Mouse (Mus musculus) natural killer cell, adult 2 months (primary cell): ENCODE results near the gene Ccdc69.
"Not testable (repeated sequence)": the region's sequence is repeated elsewhere in the genome, so short reads cannot be mapped to it uniquely, and the experiment has no call there.

Experiments
- DNase-seq, 2 experiments: peaks; one replicate each; pipeline ENCODE4 v3.0.0; 2022; ENCODE audit warnings: low spot score in 2 of 2

Gene Ccdc69

GRCm38 (mm10) chr11:55096731-55097462, 19.0 kb upstream of the Ccdc69 start:
- no peak for DNase-seq

DNA sequence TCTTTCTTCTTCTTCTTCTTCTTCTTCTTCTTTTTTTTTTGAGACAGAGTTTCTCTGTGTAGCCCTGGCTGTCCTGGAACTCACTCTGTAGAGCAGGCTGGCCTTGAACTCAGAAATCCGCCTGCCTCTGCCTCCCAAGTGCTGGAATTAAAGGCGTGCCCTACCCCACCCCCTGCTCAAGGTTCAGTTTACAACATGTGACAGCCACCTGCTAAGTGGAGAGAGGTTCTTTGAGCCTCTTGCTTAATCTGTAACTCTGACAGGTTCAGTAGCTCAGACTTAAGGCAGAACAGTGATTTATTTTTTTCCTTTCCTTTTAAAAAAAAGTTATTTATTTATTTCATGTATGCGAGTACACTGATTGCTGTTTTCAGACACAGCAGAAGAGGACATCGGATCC, 18.4 kb upstream of the Ccdc69 start:
- not testable (repeated sequence) for DNase-seq

DNA sequence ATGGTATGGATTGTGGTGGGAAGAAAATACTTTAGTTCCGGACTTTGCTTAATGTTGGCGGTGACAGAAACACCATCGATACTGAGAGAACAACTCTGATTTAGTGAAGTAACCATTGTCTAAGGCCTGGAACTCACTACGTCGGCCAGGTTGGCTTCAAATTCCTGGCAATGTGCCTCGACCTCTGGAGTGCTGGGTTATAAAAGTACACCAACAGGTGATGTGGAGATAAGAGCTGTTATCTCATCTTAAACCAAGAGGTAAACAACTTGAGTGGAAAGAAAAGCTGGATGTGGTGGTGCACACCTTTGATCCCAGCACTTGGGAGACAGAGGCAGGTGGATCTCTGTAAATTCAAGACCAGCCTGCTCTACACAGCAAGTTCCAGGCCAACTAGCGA, 15.2 kb upstream of the Ccdc69 start:
- no peak for DNase-seq

DNA sequence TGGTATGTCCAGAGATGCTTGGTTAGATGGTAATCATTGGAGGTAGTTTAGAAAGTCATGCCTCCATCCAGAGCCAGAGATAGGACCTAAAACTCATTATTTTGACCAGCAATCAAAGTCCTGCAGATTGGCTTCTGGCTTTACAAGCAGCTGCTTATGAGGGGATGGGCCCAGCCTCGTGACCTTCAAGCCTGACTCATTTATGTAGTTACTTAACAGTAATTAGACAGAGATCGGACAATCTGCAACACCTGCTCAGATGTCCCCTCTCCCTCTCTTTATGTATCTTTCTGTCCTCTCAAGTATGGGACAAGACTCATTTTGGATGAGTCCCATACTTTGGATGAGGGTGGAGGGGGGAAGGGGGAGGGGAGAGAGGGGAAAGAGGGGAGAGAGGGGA, 12.0 kb upstream of the Ccdc69 start:
- DNase-seq = no peak

DNA sequence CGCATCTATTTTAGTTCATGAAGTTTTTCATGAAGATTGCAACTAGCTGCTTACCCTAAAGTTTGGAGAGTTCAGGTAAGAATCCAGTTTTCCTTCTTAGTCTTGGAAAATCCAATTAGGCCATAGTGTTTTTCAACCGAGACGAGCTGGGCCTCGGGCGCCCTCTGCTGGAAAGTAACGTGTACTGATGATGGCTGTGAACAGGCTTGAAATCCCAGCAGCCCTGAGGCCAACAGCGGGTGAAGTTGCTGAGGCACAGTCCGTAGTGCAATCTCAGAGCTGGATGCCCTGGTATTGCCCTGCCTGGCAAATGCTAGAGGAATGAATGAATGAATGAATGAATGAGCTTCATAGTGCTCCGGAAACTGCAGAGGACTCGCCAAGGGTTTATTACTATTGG, 9.1 kb upstream of the Ccdc69 start:
- peak; percentile 35 to 49 for DNase-seq

DNA sequence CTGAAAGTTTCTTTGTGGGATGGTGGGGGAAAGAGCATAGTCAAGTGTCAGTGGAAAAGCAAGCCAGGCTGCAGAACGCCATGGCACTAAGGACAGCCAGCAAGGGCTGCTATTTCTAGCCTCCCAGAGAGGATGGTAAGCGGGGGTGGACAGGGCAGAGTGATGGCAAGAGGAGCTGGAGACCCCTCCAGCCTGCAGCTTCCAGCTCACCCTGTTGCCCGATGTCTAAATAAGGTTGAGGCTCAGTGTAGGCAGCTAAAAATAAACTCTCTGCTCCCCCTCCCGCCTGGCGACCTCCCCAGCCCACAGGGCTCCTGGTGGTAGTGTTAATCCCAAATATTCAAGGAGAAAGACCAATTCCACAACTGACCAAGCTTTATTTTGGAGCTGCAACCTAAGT, 7.5 kb upstream of the Ccdc69 start:
- DNase-seq = no peak

GRCm38 (mm10) chr11:55084629-55085028, 6.7 kb upstream of the Ccdc69 start:
- no peak for DNase-seq

- DNase-seq = no peak
These were observed 3.3 kb upstream of the Ccdc69 start for GRCm38 (mm10) chr11:55081206-55081605.

DNA sequence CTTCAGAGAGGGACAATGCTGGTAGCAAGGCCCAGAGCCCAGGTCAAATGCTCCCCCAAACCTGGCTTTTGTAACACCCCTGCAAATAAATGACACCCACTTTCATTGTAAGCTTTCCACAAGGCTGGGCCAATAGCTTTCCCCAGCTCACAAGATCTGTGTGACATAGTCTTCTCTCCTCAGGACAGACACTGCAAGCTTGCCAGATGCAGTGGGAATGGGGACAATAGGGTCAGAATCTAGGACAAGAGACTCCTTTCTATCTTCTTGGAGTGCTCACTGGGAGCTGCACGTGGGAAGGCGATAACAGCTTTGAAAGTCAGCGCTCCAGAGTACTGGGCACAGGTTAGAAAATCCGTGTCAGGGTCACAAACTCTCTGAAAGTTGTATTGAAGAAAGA, 1.2 kb upstream of the Ccdc69 start:
- DNase-seq = no peak

GRCm38 (mm10) chr11:55078502-55078901, 571 bp upstream of the Ccdc69 start:
- no peak for DNase-seq

GRCm38 (mm10) chr11:55076234-55076633, 1.7 kb downstream of the Ccdc69 start:
- DNase-seq = no peak

GRCm38 (mm10) chr11:55075602-55076001, 2.3 kb downstream of the Ccdc69 start:
- DNase-seq = no peak

DNA sequence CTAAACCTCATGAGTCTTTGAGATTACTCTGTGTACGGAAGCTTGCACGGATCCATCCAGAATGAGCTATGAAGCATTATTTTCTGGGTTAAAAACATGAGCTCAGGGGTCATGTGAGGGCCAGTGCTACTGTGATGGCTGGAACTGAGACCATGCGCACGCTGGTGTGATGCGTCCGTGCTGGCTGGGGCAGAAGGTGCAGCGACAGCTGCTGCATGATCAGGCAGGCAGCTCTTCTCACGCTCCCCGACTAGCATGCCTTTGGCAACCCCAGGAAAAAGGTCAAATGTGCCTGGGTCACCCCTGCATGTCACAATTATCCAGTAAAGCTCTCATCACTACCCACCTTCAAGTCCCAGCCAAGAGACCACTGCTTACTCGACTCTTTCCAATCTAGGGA, 4.7 kb downstream of the Ccdc69 start:
- DNase-seq = no peak

DNA sequence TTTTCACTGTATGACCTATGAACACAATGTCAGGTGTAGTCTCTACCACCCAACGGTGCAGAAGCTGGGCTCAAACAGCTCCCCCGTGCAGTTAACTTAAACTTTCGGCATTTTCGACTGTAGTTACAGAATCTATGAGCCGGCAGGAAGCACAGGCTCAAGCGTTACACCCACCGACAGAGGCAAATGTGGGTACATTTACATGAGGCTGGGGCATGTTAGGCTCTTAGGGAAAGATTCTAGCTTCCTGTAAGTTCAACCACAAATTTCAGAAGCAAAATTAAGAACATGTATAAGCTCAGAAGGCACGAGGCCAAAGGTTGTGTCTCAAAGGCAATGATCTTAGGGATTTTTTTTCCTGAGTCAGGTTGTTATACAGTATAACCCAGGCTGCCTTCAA, 5.5 kb downstream of the Ccdc69 start:
- DNase-seq = peak in 1 of 2 experiments; percentile 31

- DNase-seq = no peak
These were observed 6.6 kb downstream of the Ccdc69 start for GRCm38 (mm10) chr11:55071344-55071743.

DNA sequence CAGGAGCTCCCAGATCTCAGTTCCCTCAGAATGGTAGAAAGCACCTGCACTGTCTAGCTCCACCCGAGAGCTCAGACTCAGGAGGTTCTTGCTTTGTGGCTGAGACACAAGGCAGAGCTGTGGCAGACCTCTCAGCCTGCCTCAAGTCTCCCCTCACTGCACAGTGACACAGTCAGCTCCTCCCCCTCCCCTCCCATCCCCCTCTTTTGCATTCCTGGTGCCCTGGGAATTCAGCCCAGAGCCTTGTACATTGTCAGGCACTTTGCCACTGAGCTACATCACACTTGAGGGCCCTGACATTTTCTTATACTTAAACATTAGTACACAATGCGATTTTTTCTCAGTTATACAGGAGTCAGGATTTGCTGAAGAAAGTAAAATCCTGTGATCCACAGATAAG, 8.9 kb downstream of the Ccdc69 start:
- no peak for DNase-seq

GRCm38 (mm10) chr11:55066921-55067320, 11.0 kb downstream of the Ccdc69 start:
- DNase-seq = no peak

DNA sequence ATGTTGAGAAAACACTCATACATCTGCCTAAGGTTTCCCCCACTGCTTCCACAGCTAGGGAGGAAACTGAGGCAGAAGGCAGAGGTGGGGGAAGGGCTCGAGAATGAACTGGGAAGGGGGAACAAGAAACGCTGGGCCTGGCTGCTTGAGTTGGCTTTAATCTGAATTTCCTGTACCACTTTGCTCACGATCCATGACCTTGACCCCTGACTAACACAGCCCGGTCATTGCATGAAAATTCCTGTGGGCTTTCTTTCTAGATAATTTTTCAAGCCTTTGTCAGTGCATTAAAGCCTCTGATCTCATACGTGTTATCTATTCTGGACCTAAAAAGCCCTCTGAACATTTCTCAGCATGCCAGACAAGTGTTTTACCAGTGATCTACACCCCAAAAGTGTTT, 15.1 kb downstream of the Ccdc69 start:
- DNase-seq = no peak

- DNase-seq = no peak
These were observed 17.1 kb downstream of the Ccdc69 start for GRCm38 (mm10) chr11:55060802-55061201.

DNA sequence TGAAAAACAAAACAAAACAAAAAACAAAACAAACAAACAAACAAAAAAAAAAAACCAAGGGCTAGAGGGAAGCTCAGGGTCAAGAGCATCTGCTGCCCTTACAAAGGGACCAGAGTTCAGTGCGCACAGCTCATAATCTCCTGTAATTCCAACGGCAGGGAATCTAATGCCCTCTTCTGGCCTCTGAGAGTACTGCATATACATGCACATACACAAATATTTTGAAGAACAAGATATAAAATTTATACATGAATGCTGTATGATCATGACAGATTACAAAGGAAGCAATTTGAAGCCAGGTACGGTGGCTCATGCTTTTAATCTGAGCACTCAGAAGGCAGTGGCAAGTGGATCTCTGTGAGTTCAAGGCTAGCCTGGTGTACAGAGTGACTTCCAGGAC, 20.4 kb downstream of the Ccdc69 start:
- no peak for DNase-seq

DNA sequence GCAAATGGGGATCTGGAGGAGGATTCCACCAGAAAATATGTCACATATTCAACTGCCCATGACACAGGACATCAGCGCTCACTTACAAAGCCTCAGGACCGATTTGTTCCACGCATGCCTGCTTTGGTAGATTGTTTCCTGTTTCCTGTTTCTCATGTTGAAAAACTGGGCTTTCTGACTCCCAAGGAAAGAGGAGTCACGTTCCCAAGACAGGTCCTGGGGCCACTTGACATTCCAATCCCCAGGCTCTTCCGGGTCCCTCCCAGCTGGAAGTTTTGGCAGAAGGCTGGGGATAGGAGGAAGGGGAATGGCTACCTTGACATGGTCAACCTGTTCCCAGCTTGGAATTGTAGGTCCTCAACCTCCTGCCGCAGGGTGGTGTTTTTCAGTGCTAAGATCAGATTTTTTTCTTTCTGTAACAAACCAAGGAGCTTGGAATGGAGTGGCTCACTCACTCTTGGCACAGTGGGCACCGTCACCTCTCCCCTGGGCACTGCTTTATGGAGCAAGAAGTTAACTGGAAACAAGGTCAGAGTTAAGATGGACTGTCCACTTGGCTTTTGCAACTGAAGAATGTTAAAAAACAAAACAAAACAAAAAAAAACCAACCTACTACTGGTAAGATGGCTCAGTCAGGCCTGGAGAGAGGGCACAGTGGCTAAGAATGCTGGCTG, 27.0 kb downstream of the Ccdc69 start:
- no peak for DNase-seq

DNA sequence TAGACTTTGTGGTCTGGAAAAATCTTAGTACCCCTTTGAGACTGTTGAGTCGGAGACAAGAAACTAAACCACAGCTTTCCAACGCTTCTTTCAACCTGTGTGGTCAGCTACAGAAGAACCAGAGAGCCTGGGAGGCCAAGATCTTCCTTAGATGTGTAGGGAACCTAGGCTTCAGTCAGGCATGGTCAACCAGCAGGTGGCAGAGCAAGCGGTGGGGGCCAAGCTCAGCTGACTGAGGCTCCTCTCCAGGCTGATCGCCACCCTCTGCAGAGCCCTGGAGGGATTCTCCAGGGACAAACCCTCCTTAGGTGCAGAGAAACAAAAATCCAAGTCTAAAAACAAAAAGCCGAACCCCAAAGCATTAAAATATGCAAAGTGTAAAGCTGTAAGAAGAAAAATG, 31.3 kb downstream of the Ccdc69 start:
- peak in 1 of 2 experiments; percentile 51 for DNase-seq

- DNase-seq = peak in 1 of 2 experiments; percentile 17
These were observed 36.6 kb downstream of the Ccdc69 start for GRCm38 (mm10) chr11:55041348-55041747.

- peak; percentile 64 to 76 for DNase-seq
These were observed 38.3 kb downstream of the Ccdc69 start for GRCm38 (mm10) chr11:55039591-55039990.
